Mouse (Mus musculus): ENCODE measurements at regions not wholly inside any gene's neighbourhood (a gene's known extent, or its start where the extent isn't known, plus 50 kb on each side); places are given as distances from the start of the nearest gene placed in this dataset.

GRCm38 (mm10) chr12:16477572-16477971 is 133.2 kb downstream of the Lpin1 start:
- DNase-seq, result no peak

DNA sequence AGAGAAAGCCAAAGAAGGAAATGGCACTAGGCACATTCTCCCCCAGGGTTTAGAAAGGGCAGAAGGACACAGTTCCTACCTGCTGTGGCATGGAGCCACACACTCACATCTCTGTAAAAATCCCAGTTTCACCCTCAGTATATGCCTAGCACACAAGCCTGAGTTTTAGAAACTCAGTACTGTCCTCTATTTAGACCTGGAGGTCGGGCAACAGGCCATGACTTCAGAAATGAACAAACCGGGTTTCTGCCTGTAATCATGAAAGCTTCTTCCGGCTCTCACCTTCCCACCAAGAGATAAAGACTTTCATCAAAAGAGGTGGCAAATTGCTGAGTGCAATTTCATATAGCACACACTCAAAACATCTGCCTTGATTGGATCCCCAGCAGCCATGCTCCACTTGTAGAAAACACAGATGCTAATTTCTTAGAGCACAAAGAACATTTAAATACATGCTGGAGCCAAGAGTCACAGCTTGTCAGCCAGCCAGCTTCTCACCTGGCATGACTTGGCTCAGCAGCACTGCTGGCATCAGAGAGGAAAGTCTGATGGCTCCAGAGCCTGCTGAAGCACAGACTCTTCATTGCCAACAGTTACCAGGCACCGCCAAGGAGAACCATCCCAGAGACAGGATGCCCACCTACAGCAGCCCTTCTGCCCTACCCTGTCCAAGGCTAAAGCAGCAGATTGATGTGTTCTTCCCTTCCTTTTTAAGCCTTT is 136.2 kb downstream of the Lpin1 start:
- DNase-seq, result peak; percentile 85

GRCm38 (mm10) chr12:16457419-16457818 is 153.3 kb downstream of the Lpin1 start:
- no peak for DNase-seq

DNA sequence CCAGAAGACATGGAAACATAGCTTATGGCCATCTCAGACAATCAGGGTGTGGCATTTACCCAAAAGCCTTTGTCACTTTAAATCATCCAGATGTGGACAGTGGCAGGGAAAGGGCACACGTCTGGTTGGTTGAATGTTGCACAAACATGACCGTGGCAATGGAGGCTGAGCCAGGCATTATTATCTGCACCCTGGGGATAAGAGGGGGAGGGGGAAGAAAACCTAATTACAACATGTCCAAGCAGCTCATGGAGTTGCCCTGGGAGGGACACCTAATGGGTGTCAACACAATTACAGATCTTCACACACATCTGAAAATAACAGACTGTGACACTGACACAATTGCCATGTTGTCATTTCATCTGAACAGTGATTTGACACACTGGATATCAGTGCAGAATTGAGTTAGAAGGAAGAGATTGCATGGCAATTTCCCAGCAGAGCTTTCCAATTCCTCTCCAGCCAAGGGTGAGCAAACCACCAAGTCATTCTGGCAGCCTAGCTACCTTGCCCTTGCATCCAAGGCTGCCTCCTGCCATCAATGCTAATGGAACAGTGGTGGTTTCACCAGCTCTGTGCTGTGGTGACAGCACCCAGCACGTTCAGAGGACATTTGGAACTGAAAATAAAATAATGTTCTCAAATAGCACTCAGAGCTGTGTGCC is 159.9 kb downstream of the Lpin1 start:
- no peak for DNase-seq

- no peak for DNase-seq
Observed at GRCm38 (mm10) chr12:16438717-16439116, 172.0 kb downstream of the Lpin1 start.

DNA sequence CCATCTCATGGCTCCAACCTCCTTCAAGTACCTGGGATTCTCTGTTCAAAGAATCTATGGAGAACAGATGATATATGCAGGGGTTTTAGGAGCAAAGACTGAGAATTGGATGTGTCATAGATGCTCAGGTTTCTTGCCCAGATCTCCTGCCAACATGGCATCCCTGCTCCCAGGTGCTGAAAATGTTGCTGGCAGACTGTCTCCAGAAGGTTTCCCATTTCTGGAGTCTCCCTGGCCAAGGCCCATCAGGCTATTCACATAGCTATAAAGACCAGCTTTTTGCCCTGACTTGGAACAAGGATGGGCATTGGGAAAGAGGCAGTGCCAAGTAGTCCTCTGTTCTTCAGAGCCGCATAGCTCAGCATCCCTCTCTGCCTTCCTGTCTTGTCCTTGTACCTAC is 173.8 kb downstream of the Lpin1 start:
- no peak for DNase-seq

GRCm38 (mm10) chr12:16436255-16436654 is 174.5 kb downstream of the Lpin1 start:
- no peak for DNase-seq

GRCm38 (mm10) chr12:16434739-16435138 is 176.0 kb downstream of the Lpin1 start:
- peak; percentile 79 for DNase-seq

DNA sequence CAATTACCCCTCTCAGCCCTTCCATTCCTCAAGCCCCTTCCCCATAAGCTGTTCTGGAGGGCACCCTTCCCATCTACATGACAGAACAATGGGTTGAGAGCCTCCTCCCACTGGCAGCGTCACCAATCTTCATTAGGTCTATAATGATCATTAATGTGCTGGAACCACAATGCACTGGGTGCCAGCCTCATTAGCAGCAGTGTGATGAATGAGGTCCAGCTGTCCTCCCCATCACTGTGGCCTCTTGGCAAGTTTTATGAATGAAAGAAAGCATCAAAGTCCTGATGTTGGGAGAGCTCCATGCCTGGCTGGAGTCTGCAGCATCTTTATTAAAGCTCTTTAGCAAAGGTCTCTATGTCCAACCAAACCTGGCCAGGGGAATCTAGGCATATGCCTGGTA is 176.5 kb downstream of the Lpin1 start:
- DNase-seq, result peak; percentile 15

- DNase-seq, result no peak
Observed at GRCm38 (mm10) chr12:16425980-16426379, 184.8 kb downstream of the Lpin1 start.

GRCm38 (mm10) chr12:16424526-16424925 is 186.2 kb downstream of the Lpin1 start:
- DNase-seq, result no peak

- DNase-seq, result no peak
Observed at GRCm38 (mm10) chr12:16395720-16396119, 215.0 kb downstream of the Lpin1 start.

GRCm38 (mm10) chr12:16392851-16393250 is 217.9 kb downstream of the Lpin1 start:
- DNase-seq, result no peak

DNA sequence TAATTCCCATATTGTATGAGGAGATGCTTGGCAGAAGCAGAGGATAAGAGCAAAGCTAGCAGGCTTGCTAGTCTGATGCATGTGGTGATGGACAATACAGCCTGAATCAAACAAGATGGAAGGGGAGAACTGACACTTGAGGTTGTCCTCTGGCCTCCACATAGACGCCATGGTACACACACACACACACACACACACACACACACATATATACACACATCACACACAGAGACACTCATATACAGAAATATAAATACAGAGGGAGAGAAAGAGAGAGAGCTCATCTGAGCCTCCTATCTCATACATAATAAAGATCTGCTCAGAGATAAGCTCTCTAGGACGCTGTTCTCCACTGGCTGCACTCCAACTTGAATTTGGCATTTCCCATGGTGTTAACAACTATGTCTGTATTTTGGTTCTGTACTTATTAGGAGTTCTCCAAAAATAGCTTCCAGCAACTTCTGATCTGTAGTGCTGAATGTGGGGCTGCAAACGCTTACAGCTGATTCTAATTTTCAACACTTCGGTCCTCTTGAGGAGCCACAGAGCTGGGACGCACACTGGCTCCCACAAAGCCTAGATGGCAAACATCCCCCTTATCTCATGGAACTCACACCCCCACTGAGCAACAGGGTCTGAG is 219.0 kb downstream of the Lpin1 start:
- no peak for DNase-seq

DNA sequence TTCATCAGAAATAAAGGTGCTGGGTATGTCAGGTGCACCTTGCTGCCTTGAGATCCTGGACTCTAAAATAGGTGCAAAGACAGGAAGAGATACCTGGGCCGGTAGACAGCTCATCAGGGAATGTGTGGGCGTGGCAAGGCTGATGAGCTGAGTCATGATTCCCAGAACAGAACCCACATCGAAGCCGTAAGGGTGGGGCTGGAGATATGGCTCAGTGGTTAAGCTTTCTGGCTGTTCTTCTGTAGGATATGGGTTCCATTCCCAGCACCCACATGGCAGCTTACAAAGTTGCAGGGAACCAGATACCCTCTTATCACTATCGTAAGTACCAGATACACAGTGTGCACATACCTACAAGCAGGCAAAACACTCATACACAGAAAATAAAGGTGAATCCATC is 219.6 kb downstream of the Lpin1 start:
- no peak for DNase-seq

GRCm38 (mm10) chr12:16387035-16387434 is 223.7 kb downstream of the Lpin1 start:
- no peak for DNase-seq

DNA sequence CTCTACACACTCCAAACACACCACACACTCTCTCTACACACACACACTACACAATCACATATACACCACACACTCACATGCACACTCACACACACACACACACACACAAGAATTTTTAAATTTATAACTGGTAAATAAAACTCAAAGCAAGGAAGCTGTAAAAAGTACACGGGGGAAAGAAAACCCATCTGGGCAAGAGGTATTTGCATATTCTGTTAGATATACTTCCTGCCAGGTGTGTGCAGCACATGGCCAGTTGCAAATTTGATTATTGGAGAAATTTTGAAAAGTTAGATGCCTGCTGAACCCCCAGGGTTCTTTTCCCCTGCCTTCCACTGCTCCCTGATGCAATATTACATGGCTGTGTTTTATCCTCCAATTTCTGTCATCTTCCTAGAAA is 226.4 kb downstream of the Lpin1 start:
- DNase-seq, result no peak

DNA sequence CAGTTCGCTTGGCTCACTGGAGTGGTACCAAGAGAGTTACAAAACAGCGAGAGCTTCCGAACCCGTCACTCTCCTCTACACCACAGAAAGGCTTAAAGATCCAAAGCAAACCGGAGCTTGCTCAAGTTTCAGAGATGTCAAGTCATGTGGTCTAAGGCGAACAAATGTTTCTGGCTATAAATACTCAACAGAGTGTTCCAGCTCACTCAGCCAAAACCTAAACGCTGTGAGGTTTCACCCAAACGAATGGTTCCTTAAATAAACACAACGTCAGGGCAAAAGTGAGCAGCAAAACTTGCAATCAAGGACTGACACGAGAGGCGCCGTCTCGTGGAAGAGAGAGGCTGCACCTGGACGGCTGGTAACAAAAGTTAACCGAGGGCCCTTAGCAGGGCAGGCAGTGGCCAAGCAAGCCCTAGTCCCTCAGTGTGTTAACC is 227.2 kb downstream of the Lpin1 start:
- no peak for DNase-seq

DNA sequence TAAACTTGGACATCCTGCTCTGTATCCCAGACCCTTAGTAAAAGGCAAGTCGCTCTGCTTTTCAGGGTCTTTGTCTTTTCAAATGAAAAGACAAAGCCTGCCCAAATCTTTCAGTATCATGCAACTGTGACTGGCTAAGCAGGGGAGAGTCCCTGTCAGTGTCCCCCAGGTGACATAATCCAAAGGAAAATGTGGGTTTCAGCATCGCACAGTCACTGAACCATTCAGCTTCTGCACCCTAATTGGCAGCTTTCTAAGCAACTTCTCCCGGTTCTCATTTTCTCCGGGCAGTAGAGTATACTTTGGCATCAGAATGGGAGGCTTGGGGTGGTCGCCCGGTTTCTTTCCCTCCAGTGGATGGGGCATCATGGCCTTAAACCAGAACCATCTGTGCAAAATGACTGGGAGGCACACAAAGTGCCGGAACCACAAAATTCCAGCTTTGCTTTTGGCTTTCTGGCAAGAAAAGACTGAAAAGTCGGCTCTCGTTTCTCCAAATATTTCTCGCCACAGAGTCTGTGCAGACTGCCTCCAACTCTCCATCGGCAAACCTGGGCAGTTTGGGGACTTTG is 228.3 kb downstream of the Lpin1 start:
- no peak for DNase-seq

DNA sequence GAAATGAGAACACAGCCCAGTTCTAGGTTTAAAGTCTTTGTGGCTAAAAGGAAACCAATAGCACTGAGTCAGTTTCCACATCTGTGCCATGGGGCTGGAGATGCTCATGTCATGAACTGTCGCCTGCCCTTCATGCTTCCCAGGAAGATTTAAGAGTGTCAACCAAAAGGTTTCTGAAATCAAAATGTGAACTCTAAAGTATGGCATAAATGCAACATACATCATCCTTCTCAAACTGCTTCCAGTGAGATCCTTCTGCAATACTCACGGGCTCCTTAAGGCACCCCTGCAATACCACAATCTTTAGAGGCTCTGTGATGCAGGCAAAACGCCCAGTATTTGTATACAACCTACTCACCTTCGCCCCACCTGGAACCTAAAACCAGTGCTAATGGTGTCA is 229.7 kb downstream of the Lpin1 start:
- no peak for DNase-seq

DNA sequence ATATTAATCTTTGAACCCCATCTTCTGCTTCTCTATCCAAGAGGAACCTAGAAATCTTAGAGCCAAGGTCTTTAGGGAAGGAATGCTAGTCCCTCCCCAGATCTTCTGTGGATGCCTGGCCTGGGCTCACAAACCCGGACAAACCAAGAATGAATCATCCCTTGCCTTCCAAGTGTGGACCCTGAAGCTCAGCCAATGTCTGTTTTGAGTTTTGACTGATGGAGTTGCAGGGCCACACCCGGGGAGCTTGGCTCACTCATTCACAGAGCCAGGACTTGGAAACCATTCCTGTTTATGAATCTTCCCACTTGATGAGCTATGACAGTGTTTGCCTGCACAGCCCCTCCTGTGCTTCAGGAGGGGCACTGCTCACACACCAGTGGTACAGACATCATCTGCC is 230.4 kb downstream of the Lpin1 start:
- no peak for DNase-seq

GRCm38 (mm10) chr12:16379415-16379814 is 231.4 kb downstream of the Lpin1 start:
- DNase-seq, result no peak

DNA sequence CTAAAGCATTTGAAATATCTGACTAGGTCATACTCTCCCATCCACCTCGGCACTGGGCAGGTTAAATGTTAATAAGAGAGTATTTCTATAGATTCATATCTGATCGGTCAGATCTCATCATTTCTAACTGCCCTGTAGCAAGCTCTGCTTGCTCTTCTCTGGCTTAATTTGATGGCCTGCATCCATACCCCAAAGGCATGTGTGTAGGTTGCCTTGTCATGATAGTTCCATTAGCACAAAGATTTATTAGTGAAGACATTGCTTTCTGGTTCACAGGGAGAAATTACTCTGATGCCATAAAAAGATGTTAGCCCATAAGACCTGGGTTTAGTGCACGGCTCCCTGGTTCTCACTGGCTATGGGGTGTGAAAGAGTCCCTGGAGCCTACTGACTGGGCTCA is 232.3 kb downstream of the Lpin1 start:
- DNase-seq, result no peak

Measured in cerebellum, adult 11-12 months (tissue).